Mouse (Mus musculus) liver, postnatal 0 days (tissue): Measurements from ENCODE around the gene Asf1a.

ENCODE experiments used
- CTCF ChIP-seq: sonication (generic); IDR thresholded peaks from 2 replicates; pipeline ENCODE4 v1.5.1; 2016; ENCODE audit warnings: antibody characterized with exemption, low read depth
- EP300 ChIP-seq: IDR thresholded peaks from 2 replicates; pipeline ENCODE4 v1.6.1; 2016; ENCODE audit warnings: antibody characterized with exemption, low read depth, mild to moderate bottlenecking

DNA sequence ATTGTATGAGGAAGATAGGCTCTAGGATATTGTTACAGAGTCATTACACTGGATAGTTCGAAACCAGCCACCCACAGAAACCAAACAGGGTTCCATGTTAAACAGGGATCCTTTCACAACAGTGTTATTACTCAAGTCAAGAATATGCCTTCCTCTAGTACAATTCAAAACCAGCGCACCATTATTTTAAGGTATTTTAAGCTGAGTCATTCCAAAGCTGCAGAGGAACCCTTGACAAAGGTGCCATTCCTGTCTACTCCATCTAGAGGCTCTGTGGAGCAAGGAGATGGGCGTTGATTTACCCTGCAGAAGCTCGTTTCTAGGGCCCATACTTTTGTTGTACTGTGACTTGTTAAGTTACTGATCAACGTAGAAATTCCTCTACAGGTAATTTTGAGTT is 2.3 kb downstream of the Asf1a start:
- TF ChIP-seq CTCF (peak; percentile 55), EP300 (no peak)
